Mouse (Mus musculus) monocyte, adult 59 days (primary cell): ENCODE results near the gene Hist2h2aa1. TPM values are rescaled to one million over a fixed set of nuclear protein-coding genes. Genes with fewer than 3 reads are reported as not detected.

ENCODE experiments used
- total RNA-seq, 2 experiments: library from RNA; stranded (reverse); gene quantifications; one replicate each; pipeline ENCODE4 v1.2.4; 2023

Hist2h2aa1 gene
- 10 to 100 TPM; 11.2 to 22.3 TPM for total RNA-seq

DNA sequence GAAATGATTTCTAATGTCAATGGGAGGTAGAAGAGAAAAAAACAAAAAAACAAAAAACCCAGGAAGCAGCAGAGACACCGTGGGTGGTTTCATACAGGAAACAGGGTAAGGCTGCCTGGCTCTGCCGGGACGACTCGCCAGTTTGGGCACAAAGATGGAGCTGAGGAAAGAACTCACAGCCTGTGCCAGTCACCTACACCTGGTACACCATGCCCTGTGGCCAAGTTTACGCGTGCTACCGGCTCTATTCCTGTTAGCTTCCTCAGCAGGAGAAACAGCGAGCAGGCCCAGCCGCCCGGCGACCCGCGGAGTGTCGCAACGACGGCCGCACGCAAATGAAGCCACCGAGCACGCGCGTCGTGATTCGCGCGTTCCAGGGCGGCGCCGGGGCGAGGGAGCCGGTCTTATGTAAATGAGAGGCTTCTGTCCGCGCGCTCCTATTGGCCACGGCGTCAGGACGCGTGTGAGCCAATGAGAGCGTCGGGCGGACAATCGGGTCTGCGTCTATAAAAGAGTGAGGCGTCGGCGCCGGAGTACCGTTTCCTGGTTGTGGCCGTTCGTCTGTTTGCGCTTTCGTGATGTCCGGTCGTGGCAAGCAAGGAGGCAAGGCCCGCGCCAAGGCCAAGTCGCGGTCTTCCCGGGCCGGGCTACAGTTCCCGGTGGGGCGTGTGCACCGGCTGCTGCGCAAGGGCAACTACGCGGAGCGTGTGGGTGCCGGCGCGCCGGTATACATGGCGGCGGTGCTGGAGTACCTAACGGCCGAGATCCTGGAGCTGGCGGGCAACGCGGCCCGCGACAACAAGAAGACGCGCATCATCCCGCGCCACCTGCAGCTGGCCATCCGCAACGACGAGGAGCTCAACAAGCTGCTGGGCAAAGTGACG is at the start of gene Hist2h2aa1:
Gene Hist2h2aa1 (plus strand): TSS at position 495 of the 884 bp plus-strand sequence.

GRCm38 (mm10) chr3:96219661-96220130 is 25.6 kb upstream of the Hist2h2aa1 start, which contains the start of the genes Bola1 and Hist2h2ab:
TSS of gene Bola1 (minus strand) at chr3:96219709.
TSS of gene Hist2h2ab (plus strand) at chr3:96219865.

DNA sequence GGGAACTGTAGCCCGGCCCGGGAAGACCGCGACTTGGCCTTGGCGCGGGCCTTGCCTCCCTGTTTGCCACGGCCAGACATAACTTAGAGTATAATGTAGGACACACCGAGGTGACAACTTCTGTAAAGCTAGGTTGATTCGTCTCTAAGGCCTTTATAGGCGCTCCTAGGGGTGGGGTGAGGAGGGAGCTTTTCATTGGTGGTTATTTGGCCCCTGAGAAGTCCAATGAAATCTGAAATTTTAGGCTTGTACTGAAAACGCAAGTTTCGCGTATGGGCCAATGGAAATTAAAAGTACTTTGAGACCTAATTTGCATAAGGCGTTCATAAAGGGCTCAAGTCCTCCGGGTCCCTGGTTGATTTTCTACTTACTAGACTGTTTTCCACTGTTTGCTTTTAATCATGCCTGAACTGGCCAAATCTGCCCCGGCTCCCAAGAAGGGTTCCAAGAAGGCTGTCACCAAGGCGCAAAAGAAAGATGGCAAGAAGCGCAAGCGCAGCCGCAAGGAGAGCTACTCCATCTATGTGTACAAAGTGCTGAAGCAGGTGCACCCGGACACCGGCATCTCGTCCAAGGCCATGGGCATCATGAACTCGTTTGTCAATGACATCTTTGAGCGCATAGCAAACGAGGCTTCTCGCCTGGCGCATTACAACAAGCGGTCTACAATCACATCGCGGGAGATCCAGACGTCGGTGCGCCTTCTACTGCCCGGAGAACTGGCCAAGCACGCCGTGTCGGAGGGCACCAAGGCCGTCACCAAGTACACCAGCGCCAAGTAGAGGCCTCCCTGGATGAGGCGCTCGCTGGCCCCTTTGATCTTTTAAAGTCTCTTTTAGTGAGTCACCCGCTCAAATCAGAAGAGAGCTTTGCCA is 24.3 kb upstream of the Hist2h2aa1 start, which contains the start of the genes Hist2h2ac and Hist2h2be:
Gene Hist2h2ac (minus strand): TSS at position 116 of the 875 bp plus-strand sequence.
Gene Hist2h2be (plus strand): TSS at position 355 of the 875 bp plus-strand sequence.

GRCm38 (mm10) chr3:96238954-96239793 is 6.1 kb upstream of the Hist2h2aa1 start, which contains the start of gene Hist2h3c2:
TSS of gene Hist2h3c2 (minus strand) at chr3:96239127.

DNA sequence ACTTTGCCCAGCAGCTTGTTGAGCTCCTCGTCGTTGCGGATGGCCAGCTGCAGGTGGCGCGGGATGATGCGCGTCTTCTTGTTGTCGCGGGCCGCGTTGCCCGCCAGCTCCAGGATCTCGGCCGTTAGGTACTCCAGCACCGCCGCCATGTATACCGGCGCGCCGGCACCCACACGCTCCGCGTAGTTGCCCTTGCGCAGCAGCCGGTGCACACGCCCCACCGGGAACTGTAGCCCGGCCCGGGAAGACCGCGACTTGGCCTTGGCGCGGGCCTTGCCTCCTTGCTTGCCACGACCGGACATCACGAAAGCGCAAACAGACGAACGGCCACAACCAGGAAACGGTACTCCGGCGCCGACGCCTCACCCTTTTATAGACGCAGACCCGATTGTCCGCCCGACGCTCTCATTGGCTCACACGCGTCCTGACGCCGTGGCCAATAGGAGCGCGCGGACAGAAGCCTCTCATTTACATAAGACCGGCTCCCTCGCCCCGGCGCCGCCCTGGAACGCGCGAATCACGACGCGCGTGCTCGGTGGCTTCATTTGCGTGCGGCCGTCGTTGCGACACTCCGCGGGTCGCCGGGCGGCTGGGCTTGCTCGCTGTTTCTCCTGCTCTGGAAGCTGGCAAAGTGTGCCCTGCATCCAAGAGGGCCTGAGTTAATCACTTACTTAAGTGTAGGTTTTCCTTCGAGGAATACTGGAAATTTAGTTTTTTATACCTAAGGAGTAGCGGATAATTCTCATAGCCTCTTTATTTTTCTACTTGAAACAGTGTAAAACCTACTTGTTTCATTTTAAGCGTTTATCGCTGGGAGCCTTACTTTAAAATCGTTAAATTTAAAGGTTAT is 5.1 kb upstream of the Hist2h2aa1 start, which contains the start of gene Hist2h2aa2:
Gene Hist2h2aa2 (minus strand): TSS at position 328 of the 850 bp plus-strand sequence.

DNA sequence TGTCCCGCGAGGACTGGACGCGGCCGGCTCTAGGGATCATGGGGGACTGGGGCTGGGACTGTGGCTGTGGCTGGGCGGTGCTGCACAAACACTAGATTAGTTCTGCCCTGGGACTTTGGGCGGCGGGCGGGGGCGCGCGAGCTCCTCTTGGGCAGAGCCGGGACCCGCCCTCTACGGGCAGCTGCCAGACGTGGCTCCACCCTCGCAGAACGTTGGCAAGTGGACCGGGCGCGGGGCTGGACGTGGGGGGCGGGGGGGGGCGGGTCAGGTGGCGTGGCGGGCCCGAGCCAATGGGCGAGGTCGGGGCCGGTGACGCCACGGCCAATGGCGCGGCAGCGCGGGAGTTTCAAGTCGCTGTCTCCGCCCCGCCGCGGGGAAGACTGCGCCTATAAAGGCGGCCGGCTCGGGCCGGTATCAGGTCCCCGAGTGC is 1.1 kb downstream of the Hist2h2aa1 start, which contains the start of gene Hist2h3c1:
Gene Hist2h3c1 (plus strand): TSS at position 259 of the 430 bp plus-strand sequence.

DNA sequence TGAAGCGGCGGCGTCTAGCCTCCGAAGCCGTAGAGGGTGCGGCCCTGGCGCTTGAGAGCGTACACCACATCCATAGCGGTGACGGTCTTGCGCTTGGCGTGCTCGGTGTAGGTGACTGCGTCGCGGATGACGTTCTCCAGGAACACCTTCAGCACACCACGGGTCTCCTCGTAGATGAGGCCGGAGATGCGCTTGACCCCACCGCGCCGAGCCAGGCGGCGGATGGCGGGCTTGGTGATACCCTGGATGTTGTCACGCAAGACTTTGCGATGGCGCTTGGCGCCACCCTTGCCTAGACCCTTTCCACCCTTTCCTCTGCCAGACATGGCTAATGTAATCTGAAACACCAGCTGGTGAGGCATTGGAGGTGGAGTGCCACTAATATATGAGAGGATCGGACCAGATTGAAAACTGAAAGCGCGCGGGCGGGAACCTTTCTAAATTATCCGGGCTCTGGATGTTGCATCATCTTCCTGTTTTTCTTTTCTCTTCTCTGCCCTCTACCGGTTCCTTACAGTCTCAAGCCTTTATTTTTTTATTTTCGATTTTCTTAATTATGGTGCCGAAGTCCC is 17.8 kb downstream of the Hist2h2aa1 start, which contains the start of gene Hist2h4:
Gene Hist2h4 (minus strand): TSS at position 333 of the 572 bp plus-strand sequence.

DNA sequence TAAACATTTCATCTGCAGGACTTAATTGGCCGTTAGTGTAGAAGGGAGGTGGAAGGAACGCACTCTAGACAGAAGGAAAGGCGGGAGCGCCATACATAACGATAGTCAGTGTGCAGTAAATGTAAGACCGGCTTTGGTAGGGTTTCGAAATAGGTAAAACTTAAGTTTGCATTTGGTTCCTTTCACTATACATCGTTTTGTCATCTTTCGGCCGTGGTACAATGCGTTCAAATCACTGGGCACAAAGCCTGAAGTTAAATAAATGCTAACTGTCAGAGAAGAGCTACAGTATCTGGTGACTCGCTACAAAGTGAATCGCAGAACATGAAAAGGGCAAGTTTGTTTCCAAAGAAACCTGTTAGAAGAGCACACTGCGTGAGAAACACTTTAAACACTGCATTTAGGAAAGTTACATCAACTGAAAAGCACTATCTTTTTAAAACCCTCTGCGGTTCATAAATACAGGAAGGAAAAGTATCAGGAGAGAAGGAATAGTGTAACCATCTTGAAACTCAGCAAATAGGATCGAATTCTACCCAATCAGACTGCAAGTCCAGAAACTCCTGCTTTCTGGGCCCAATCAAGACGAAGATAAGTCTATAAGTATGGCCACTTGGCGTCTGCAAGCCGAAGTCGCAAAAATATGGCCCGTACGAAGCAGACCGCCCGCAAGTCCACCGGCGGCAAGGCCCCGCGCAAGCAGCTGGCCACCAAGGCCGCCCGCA is 22.9 kb downstream of the Hist2h2aa1 start, which contains the start of gene Hist2h3b:
Gene Hist2h3b (plus strand): TSS at position 604 of the 725 bp plus-strand sequence.

GRCm38 (mm10) chr3:96269511-96270474 is 24.5 kb downstream of the Hist2h2aa1 start, which contains the start of gene Hist2h2bb:
TSS of gene Hist2h2bb (plus strand) at chr3:96269752.

DNA sequence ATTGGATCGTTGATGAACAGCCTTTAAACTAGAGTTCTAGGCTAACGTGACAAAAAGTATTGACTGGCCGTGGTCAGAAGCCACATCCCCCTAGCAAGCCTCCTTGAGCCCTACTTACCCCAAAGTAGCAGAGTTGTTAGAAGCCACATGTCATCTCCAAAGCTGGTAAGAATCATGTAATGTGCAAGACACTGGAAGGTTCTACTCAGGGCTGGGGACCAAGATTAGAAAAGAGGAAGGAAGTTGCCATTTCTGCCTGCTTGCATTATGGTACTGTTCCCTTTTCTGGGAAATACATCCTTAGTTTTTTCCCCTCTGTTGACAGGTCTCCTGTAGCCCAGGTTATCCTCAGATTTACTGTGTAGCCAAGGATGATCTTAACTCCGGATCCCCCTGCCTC is 48.5 kb downstream of the Hist2h2aa1 start, which contains the start of gene Fcgr1:
Gene Fcgr1 (minus strand): TSS at position 183 of the 400 bp plus-strand sequence.

Other genes starting within 250 kb of the Hist2h2aa1 start
- gene Plekho1, start 249.5 kb upstream of the Hist2h2aa1 start, total RNA-seq: 100 to 1,000 TPM; 241 to 254 TPM
- gene Vps45, start 187.0 kb upstream of the Hist2h2aa1 start, total RNA-seq: 10 to 100 TPM; 21.1 to 30.0 TPM
- gene Otud7b, start 141.0 kb upstream of the Hist2h2aa1 start, total RNA-seq: 1 to 10 TPM; 6.0 to 6.3 TPM
- gene Mtmr11, start 83.5 kb upstream of the Hist2h2aa1 start, total RNA-seq: not detected
- 10 to 100 TPM; 45.2 to 48.2 TPM for gene Sf3b4, start 73.2 kb upstream of the Hist2h2aa1 start, total RNA-seq
- under 1 TPM in 1 of 2 experiments, not detected in 1; 0.24 TPM for gene Sv2a, start 64.3 kb upstream of the Hist2h2aa1 start, total RNA-seq
- 10 to 100 TPM in 1 of 2 experiments, 1 to 10 TPM in 1; 7.4 to 11.4 TPM for gene Bola1, start 25.8 kb upstream of the Hist2h2aa1 start, total RNA-seq
- gene Hist2h2ab, start 25.6 kb upstream of the Hist2h2aa1 start, total RNA-seq: 1 to 10 TPM; 4.4 to 6.6 TPM
- 100 to 1,000 TPM; 100 to 108 TPM for gene Hist2h2ac, start 24.6 kb upstream of the Hist2h2aa1 start, total RNA-seq
- 1 to 10 TPM; 3.4 to 4.3 TPM for gene Hist2h2be, start 24.4 kb upstream of the Hist2h2aa1 start, total RNA-seq
- 1 to 10 TPM; 2.3 to 3.4 TPM for gene Hist2h3c2, start 6.4 kb upstream of the Hist2h2aa1 start, total RNA-seq
- 100 to 1,000 TPM; 822 to 823 TPM for gene Hist2h2aa2, start 5.2 kb upstream of the Hist2h2aa1 start, total RNA-seq
- not detected for gene Hist2h3c1, start 1.2 kb downstream of the Hist2h2aa1 start, total RNA-seq
- gene Hist2h4, start 17.8 kb downstream of the Hist2h2aa1 start, total RNA-seq: 10 to 100 TPM; 33.3 to 34.7 TPM
- 100 to 1,000 TPM; 137 to 151 TPM for gene Hist2h3b, start 23.2 kb downstream of the Hist2h2aa1 start, total RNA-seq
- 100 to 1,000 TPM; 161 to 180 TPM for gene Hist2h2bb, start 24.3 kb downstream of the Hist2h2aa1 start, total RNA-seq
- gene Fcgr1, start 48.5 kb downstream of the Hist2h2aa1 start, total RNA-seq: 10 to 100 TPM; 30.3 to 40.7 TPM
- gene BC107364, start 206.8 kb downstream of the Hist2h2aa1 start, total RNA-seq: not detected